Mouse (Mus musculus) spleen, adult 2 months (tissue): Measurements from ENCODE around the gene Gtpbp8. TPM values are rescaled to one million over a fixed set of nuclear protein-coding genes. Genes with fewer than 3 reads are reported as not detected.

Source experiments
- DNase-seq, 2 experiments: peaks; one replicate each; pipeline versions ENCODE4 v3.0.0 to v3.0.0-alpha.2; 2012 to 2021; ENCODE audit warnings: low spot score in 2 of 2, low read depth in 1 of 2
- H3K27ac ChIP-seq: fragments of 200-500 bp; 2 replicates; pipeline ENCODE4 v1.5.1; 2012; ENCODE audit warnings: low read length, inconsistent platforms; ENCODE audit not compliant: insufficient read depth
- H3K27me3 ChIP-seq: fragments of 200-500 bp; 2 replicates; pipeline ENCODE4 v1.6.1; 2012; ENCODE audit warnings: mild to moderate bottlenecking, moderate library complexity, low read length, inconsistent platforms; ENCODE audit not compliant: control insufficient read depth, insufficient read depth
- H3K36me3 ChIP-seq: fragments of 200-500 bp; 2 replicates; pipeline ENCODE4 v1.6.1; 2012; ENCODE audit warnings: mild to moderate bottlenecking, low read length, inconsistent platforms; ENCODE audit not compliant: control insufficient read depth, insufficient read depth
- H3K4me1 ChIP-seq: fragments of 200-500 bp; 2 replicates; pipeline ENCODE4 v1.6.1; 2011; ENCODE audit warnings: inconsistent platforms; ENCODE audit not compliant: control insufficient read depth, insufficient read depth, insufficient read length
- H3K4me3 ChIP-seq: fragments of 200-500 bp; 2 replicates; pipeline ENCODE4 v1.5.1; 2011; ENCODE audit warnings: mild to moderate bottlenecking, inconsistent platforms; ENCODE audit not compliant: insufficient read depth, insufficient read length; ENCODE audit errors: extremely low read depth
- CTCF ChIP-seq: fragments of 200-500 bp; IDR thresholded peaks from 2 replicates; pipeline ENCODE4 v1.5.1; 2011; ENCODE audit warnings: mild to moderate bottlenecking, inconsistent platforms; ENCODE audit not compliant: insufficient read depth, insufficient read length, insufficient replicate concordance; ENCODE audit errors: extremely low read depth
- POLR2A ChIP-seq: fragments of 200-500 bp; IDR thresholded peaks from 2 replicates; pipeline ENCODE4 v1.6.1; 2011; ENCODE audit warnings: low read depth, low read length, inconsistent platforms
- WGBS: fragments of 180-500 bp; shearing (Covaris S2); methylation state at CpG from one replicate; pipeline ENCODE4 v1.1.7; 2018; 5-methylcytosine and 5-hydroxymethylcytosine counted together
- polyA plus RNA-seq: library from polyadenylated mRNA; depleted of rRNA; stranded (reverse); fragments of >200 nt; gene quantifications from 2 replicates; pipeline ENCODE4 v1.2.3, GENCODE M21; 2012; rRNA removed

The Gtpbp8 gene
- polyA plus RNA-seq, 1 experiment = 3.7 TPM

DNA sequence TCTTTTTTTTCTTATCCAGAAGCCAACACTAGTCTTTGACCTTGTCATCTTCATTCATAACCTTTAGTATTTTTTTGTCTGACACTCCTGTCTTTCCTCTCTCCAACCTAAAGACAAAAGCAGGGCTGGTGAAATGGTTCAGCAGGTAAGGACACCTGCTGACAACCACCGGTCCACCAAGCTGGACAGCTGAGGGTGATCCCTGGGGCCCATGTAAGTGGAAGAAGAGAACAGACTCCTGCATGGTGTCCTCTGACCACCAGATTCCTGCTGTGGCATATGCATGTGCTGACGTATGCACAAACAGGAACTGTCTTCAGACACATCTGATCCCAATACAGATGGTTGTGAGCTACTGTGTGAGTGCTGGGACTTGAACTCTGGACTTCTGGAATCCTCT lies 55.1 kb downstream of the Gtpbp8 start:
- DNase-seq = no peak
- Histone ChIP-seq H3K4me1 (no peaks in the 10 kb centered on the region; the same call in 1 of the 2 replicates), H3K27ac (no peak overlapping the region), H3K4me3 (no peak overlapping the region), H3K27me3 (no peaks in the 10 kb centered on the region), H3K36me3 (no peaks in the 10 kb centered on the region)
- 50% methylated on average over 2 of the region's 2 CpGs for WGBS
- no peak for TF ChIP-seq CTCF
- TF ChIP-seq POLR2A = no peak

DNA sequence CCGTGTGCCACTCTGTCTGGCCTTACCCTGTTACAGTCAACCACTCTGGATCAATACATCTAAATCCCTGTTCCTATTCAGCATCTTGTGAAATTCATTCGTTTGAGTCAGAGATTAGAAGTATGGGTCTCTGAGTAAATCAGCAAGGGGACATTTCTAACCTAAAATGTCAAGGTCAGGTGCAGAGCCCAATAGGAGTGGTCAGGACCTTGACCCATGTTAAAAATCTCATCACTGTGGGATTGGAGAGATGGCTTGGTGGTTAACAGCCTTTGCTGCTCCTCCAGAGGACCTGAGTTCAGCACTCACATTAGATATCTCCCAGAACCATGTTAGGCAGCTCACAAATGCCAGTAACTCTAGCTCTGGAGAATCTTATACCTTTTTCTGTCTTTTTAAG lies 55.7 kb downstream of the Gtpbp8 start:
- H3K27me3 ChIP-seq = no peaks in the 10 kb centered on the region
- H3K4me1 ChIP-seq = no peaks in the 10 kb centered on the region; the same call in 1 of the 2 replicates
- no peak overlapping the region for H3K27ac ChIP-seq
- DNase-seq = no peak
- H3K36me3 ChIP-seq = no peaks in the 10 kb centered on the region
- no peak for TF ChIP-seq POLR2A
- no peak for TF ChIP-seq CTCF
- 79% methylated on average over 2 of the region's 2 CpGs for WGBS
- H3K4me3 ChIP-seq = no peak overlapping the region

DNA sequence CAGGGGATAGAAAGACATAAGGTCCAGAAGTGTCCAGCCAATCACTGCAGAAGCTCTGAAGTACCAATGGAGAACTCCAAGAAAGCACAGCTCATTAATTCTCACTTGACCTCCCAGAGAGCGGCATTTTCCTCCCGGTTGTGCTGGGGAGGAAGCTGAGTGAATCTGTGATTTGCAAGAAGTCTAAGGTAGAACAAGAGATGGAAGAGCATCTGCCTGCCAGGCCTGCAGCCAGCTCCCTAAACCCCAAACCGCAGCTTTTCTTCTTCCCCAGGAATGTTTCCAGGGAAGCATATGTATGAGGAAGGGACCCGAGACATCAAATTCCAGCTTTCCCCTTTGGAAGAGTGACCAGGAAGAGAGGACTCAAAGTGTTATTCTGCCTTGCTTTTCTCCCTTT lies 57.7 kb downstream of the Gtpbp8 start:
- H3K27ac ChIP-seq = no peak overlapping the region
- DNase-seq = no peak
- no peaks in the 10 kb centered on the region; the same call in 1 of the 2 replicates for H3K4me1 ChIP-seq
- WGBS = 45% methylated on average over 4 of the region's 4 CpGs
- TF ChIP-seq POLR2A = no peak
- TF ChIP-seq CTCF = no peak
- H3K27me3 ChIP-seq = no peaks in the 10 kb centered on the region
- H3K4me3 ChIP-seq = no peak overlapping the region
- no peaks in the 10 kb centered on the region for H3K36me3 ChIP-seq

DNA sequence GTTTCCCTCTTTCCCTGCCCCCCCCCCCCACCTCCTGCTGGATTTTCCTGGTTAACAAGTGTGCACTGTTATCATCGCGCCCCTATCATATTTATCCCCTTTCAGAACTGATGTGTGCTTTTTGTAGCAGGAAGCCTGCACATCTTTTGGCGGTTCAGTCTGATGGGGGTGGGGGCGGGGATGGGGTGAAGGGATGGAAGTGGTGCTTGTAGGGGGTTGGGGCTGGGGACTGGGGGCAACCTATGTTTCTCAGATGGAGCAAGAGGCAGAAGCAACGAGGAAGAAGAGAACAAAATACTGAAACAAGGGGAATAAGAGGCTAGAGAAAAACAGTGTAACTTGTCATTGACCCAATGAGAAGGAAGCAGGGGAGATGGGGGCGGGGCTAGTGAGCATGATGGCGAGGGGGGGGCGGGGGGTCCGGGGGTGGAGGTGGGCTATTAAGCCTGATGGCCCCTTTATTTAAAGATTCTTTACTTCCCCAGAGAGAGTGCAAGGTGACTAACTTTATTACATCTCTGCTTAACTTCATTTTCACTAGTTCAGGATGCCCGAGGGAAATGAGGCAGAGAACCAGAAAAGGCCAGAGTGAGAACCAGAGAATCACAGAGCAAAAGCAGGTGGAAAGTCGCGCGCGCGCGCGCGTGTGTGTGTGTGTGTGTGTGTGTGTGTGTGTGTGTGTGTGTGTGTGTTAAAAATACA lies 58.3 kb downstream of the Gtpbp8 start:
- no peaks in the 10 kb centered on the region; the same call in 1 of the 2 replicates for H3K4me1 ChIP-seq
- DNase-seq = no peak
- H3K36me3 ChIP-seq = no peaks in the 10 kb centered on the region
- no peaks in the 10 kb centered on the region for H3K27me3 ChIP-seq
- TF ChIP-seq POLR2A (no peak), CTCF (no peak)
- 18% methylated on average over 18 of the region's 18 CpGs for WGBS
- no peak overlapping the region; the same call in 1 of the 2 replicates for H3K4me3 ChIP-seq
- H3K27ac ChIP-seq = no peak overlapping the region

DNA sequence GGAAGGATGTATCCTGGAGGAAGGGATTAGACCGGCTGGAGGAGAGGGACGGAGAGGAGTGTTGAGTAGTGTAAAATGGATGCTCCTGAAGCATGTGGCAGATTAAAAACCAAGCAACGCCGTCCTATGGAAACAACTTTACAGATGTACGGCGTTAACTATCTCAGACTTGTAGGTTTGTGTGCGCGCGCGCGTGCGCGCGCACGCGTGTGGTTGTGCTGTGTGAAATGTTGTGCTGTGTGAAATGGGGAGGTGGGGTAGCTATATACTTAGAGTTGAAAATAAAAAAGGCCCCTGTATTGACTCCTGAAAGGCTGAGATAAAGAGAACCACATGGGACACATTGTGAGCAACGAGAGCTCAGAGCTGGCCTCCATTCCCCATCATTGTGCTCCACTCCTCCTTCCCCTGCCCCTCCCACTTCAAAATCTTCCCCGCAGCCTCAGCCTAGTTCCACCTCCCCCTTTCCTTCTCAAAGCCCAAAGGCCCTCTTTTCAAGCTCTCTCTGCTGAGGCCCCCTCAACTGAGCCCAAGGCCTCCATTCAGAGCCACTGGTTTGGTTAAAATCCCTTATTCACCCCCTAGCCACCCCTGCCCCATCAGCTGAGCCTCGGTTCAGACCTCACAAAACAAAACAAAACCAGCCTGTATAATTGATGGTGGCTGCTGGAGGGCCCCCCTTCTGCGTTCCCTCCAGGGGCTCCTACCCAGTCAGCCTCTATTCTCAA lies 59.0 kb downstream of the Gtpbp8 start:
- no peak for TF ChIP-seq POLR2A
- TF ChIP-seq CTCF = no peak
- 81% methylated on average over 20 of the region's 20 CpGs for WGBS

More for the DNA sequence above, 59.0 kb downstream of the Gtpbp8 start:
- no peak overlapping the region for H3K4me3 ChIP-seq
- H3K36me3 ChIP-seq = no peaks in the 10 kb centered on the region
- DNase-seq = no peak
- no peaks in the 10 kb centered on the region for H3K27me3 ChIP-seq
- H3K27ac ChIP-seq = no peak overlapping the region
- no peaks in the 10 kb centered on the region; the same call in 1 of the 2 replicates for H3K4me1 ChIP-seq

Other genes starting within 250 kb of the Gtpbp8 start
- 2.4 and 2.8 TPM in 2 replicates for gene Boc, start 187.5 kb downstream of the Gtpbp8 start, polyA plus RNA-seq
- gene Nepro, start 22.1 kb downstream of the Gtpbp8 start, polyA plus RNA-seq = 2.2 and 4.4 TPM in 2 replicates
- 1.8 and 2.6 TPM in 2 replicates for gene Cd200r1, start 19.4 kb upstream of the Gtpbp8 start, polyA plus RNA-seq
- gene Cd200r4, start 65.4 kb upstream of the Gtpbp8 start, polyA plus RNA-seq = 1.2 TPM in 2 replicates
- 0.04 and 0.05 TPM in 2 replicates for gene Cd200r2, start 120.7 kb upstream of the Gtpbp8 start, polyA plus RNA-seq
- gene Cd200r3, start 197.3 kb upstream of the Gtpbp8 start, polyA plus RNA-seq = 0.12 and 0.19 TPM in 2 replicates